14 mouse cellular contexts compared by ENCODE assay signal in the genomic region with DNA sequence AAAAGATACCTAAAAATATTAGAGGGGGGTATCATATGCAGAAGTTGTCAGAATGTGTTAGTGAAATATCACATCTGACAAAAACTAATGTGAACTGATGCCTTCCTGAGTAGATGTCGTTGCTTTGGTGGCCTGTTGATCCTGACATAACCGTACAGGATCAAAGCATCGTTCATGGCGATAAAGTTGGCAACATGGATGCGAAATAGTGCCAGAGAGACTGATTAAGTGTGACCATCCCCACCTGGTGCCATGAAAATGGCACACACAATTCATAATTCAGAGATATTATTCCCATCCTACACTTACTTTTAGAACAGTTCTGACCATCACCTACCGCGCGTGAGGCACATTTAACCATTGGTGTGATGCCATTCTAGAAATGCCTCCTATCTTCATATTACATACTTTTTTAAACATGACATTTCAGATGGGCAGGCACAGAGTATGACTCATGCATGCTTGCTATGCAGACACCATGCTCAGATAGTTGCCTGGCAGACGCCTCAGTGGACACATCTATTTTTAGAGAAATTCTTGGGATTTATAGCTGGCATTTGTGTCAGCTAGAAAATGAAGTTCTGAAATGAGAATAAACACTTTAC.
DNase-seq lines count a peak whose midpoint lies in the region; ATAC-seq lines count a peak whose summit lies in the region.
"Had no signal": no experiment of that assay in that cellular context is flagged by ENCODE, and none has a peak within 500 bp of the region (broad histone marks: within the 10 kb centered on the region; RNA-seq: fewer than 3 reads in every experiment).

No protein-coding gene starts in this region.

- H3K4me2 ChIP-seq in heart, embryonic 13.5 days: no peak overlapping the region
- no peak overlapping the region for H3K4me2 ChIP-seq in kidney, embryonic 16.5 days (replicated peaks; ENCODE audit: low read depth, low read length)
- H3K4me2 ChIP-seq: liver, embryonic 12.5 days; midbrain, embryonic 11.5 days had no signal

- peaks cover 15% of the 10 kb centered on the region for H3K4me1 ChIP-seq in heart, embryonic 13.5 days
- no peaks in the 10 kb centered on the region for H3K4me1 ChIP-seq in kidney, embryonic 16.5 days (ENCODE audit: insufficient read depth, low read length)
- H3K4me1 ChIP-seq: liver, embryonic 12.5 days had no signal

- peak overlapping the region; percentile 32; the same call in 1 of the 2 replicates for H3K27ac ChIP-seq in heart, embryonic 13.5 days (replicated peaks)
- no peak overlapping the region for H3K27ac ChIP-seq in kidney, embryonic 16.5 days (ENCODE audit: low read length)
- H3K27ac ChIP-seq: liver, embryonic 12.5 days had no signal

- no peak overlapping the region for H3K4me3 ChIP-seq in heart, embryonic 13.5 days
- H3K4me3 ChIP-seq in kidney, embryonic 16.5 days (ENCODE audit: low read length): no peak overlapping the region
- H3K4me3 ChIP-seq: liver, embryonic 12.5 days had no signal

- H3K36me3 ChIP-seq in heart, embryonic 13.5 days: no peaks in the 10 kb centered on the region
- no peaks in the 10 kb centered on the region for H3K36me3 ChIP-seq in kidney, embryonic 16.5 days (ENCODE audit: insufficient read depth, low read length)
- H3K36me3 ChIP-seq: liver, embryonic 12.5 days had no signal

- H3K9me3 ChIP-seq in heart, embryonic 13.5 days: no peaks in the 10 kb centered on the region
- no peaks in the 10 kb centered on the region for H3K9me3 ChIP-seq in kidney, embryonic 16.5 days (ENCODE audit: low read length)
- H3K9me3 ChIP-seq: liver, embryonic 12.5 days had no signal

- H3K9ac ChIP-seq in heart, embryonic 13.5 days: no peak overlapping the region
- H3K9ac ChIP-seq in kidney, embryonic 16.5 days (replicated peaks; ENCODE audit: low read length): no peak overlapping the region
- H3K9ac ChIP-seq: forebrain, postnatal 0 days; liver, embryonic 12.5 days had no signal

- WGBS in heart, embryonic 13.5 days: 71% methylated on average over 9 of the region's 9 CpGs
- WGBS in kidney, embryonic 16.5 days: 94% methylated on average over 9 of the region's 9 CpGs

- H3K27me3 ChIP-seq in heart, embryonic 13.5 days (replicated peaks): no peaks in the 10 kb centered on the region
- H3K27me3 ChIP-seq in kidney, embryonic 16.5 days (ENCODE audit: insufficient read depth, low read length): no peaks in the 10 kb centered on the region
- H3K27me3 ChIP-seq: liver, embryonic 12.5 days had no signal

- ATAC-seq in heart, embryonic 13.5 days (ENCODE audit: extremely low read depth, insufficient number of reproducible peaks, low FRiP score, low TSS enrichment): no peak
- ATAC-seq in kidney, embryonic 16.5 days (ENCODE audit: low FRiP score, low TSS enrichment): no peak
- ATAC-seq: activated CD4-positive, CD25-positive, alpha-beta regulatory T cell, adult 4 months; forebrain, postnatal 0 days; liver, embryonic 12.5 days; lung, postnatal 0 days had no signal

- no peak for DNase-seq in heart, adult 9 months (ENCODE audit: low spot score in 2 of 2)
- peak; percentile 19 for DNase-seq in right cerebral cortex, adult 18-20 months
- no peak for DNase-seq in right cerebral cortex, postnatal 14 days
- peak; percentile 71 to 84 for DNase-seq in cerebellum, postnatal 14 days
- no peak for DNase-seq in adrenal gland, adult 8-10 months
- DNase-seq: forebrain, postnatal 0 days; kidney, adult 11 months; kidney, postnatal 4 days had no signal

Comparison
In these comparisons a context has a peak if more than half of its experiments do, and no peak if none do; other contexts are left out.
1. DNase-seq: peak in right cerebral cortex, adult 18-20 months (single experiment) and cerebellum, postnatal 14 days (2 of 2); none in heart, adult 9 months (0 of 2), right cerebral cortex, postnatal 14 days (single experiment) and adrenal gland, adult 8-10 months (single experiment).